ENCODE assay signal across 8 mouse cellular contexts in genomic region chr11:120151113-120151494, GRCm38 (mm10). TPM values are rescaled to one million over a fixed set of nuclear protein-coding genes. Genes with fewer than 3 reads are reported as not detected.
DNase-seq lines count a peak whose midpoint lies in the region; ATAC-seq lines count a peak whose summit lies in the region.

TSS of gene Slc38a10 (minus strand) at chr11:120151346.

- peak; percentile 99 for DNase-seq in T-cell, adult 2 months (ENCODE audit: low spot score)
- DNase-seq in cerebellum, postnatal 36 days = peak; percentile 100
- DNase-seq in frontal cortex, postnatal 36 days (ENCODE audit: low spot score in 2 of 2) = peak; percentile 100
- DNase-seq in left cerebral cortex, adult 11 months (ENCODE audit: low spot score) = peak; percentile 99
- peak; percentile 100 for DNase-seq in lung, postnatal 4 days
- peak; percentile 99 for DNase-seq in retina, postnatal 7 days (ENCODE audit: low read depth, low spot score)
- peak; percentile 96 for DNase-seq in urinary bladder, adult 2 months (ENCODE audit: low spot score)

- no peaks in the 10 kb centered on the region for H3K36me3 ChIP-seq in hindbrain, embryonic 15.5 days

- H3K4me3 ChIP-seq in hindbrain, embryonic 15.5 days = peak within 1 kb of the TSS; percentile 67

- peak within 1 kb of the TSS; percentile 84 for H3K9ac ChIP-seq in hindbrain, embryonic 15.5 days

- peaks cover 23% of the 10 kb centered on the region for H3K4me1 ChIP-seq in hindbrain, embryonic 15.5 days (replicated peaks)

- no peaks in the 10 kb centered on the region for H3K27me3 ChIP-seq in hindbrain, embryonic 15.5 days

- 0% methylated on average over 28 of the region's 28 CpGs for WGBS in hindbrain, embryonic 15.5 days

- no peaks in the 10 kb centered on the region for H3K9me3 ChIP-seq in hindbrain, embryonic 15.5 days

- H3K27ac ChIP-seq in hindbrain, embryonic 15.5 days (replicated peaks) = peak within 1 kb of the TSS; percentile 78

- ATAC-seq in hindbrain, embryonic 15.5 days (ENCODE audit: low FRiP score, low read depth) = peak; percentile 98

- H3K4me2 ChIP-seq in hindbrain, embryonic 15.5 days = peak within 1 kb of the TSS; percentile 74

RNA-seq across cellular contexts. Expression of gene Slc38a10, which starts in this region (rescaled TPM):
- polyA plus RNA-seq in hindbrain, embryonic 15.5 days (2015; fragmentation: Nextera tagmentation; extraction: Ambion mirVana) = 112 and 116 TPM in 2 replicates
- polyA plus RNA-seq in urinary bladder, adult 2 months (2012; rRNA removed) = 60.0 and 72.0 TPM in 2 replicates

Comparison
In these comparisons a context has a peak if more than half of its experiments do, and no peak if none do; other contexts are left out.
1. Peak in every context shown above with its lines: DNase-seq, ATAC-seq, H3K4me3 ChIP-seq and H3K27ac ChIP-seq.